ENCODE assay signal across 8 mouse cellular contexts in genomic region chr9:21768511-21769411, GRCm38 (mm10). TPM values are rescaled to one million over a fixed set of nuclear protein-coding genes. Genes with fewer than 3 reads are reported as not detected.
DNase-seq lines count a peak whose midpoint lies in the region; TF ChIP-seq lines count a peak whose summit lies in the region.

No protein-coding gene starts in this region.

- no peak for TF ChIP-seq CTCF in layer of hippocampus, adult 2 months (conservative IDR thresholded peaks at IDR 0.05)
- TF ChIP-seq CTCF in left cerebral cortex, adult 2 months (IDR thresholded peaks at IDR 0.05): no peak

- no peak for DNase-seq in layer of hippocampus, adult 2 months (ENCODE audit: low spot score in 2 of 2)
- DNase-seq in layer of hippocampus, postnatal 25 days (ENCODE audit: extremely low spot score in 1 of 2, low spot score in 1 of 2): no peak
- peak; percentile 54 to 64 for DNase-seq in cerebellum, postnatal 10 days
- peak; percentile 67 to 70 for DNase-seq in heart, adult 9 months (ENCODE audit: low spot score in 2 of 2)
- peak; percentile 64 to 72 for DNase-seq in kidney, postnatal 4 days
- DNase-seq in testis, postnatal 14 days (ENCODE audit: low spot score): peak; percentile 54
- DNase-seq in left cerebral cortex, adult 2 months (ENCODE audit: extremely low spot score in 1 of 2, low spot score in 2 of 2): no peak
- DNase-seq in right cerebral cortex, postnatal 36 days (ENCODE audit: low spot score in 2 of 2): no peak

- H3K4me3 ChIP-seq in layer of hippocampus, adult 2 months: no peak overlapping the region
- H3K4me3 ChIP-seq in left cerebral cortex, adult 2 months: no peak overlapping the region

- peak overlapping the region; percentile 57 for H3K27ac ChIP-seq in layer of hippocampus, adult 2 months
- no peak overlapping the region; the same call in 1 of the 2 replicates for H3K27ac ChIP-seq in left cerebral cortex, adult 2 months

- intact Hi-C loops in left cerebral cortex, adult 2 months (cut with DNase I): no loop called here

RNA-seq across cellular contexts. Expression of gene Spc24, which starts 8.7 kb away (rescaled TPM):
- 1 to 10 TPM; 2.2 to 2.9 TPM for total RNA-seq in layer of hippocampus, adult 2 months (2021)
- 1 to 10 TPM; 1.1 to 2.5 TPM for total RNA-seq in layer of hippocampus, postnatal 25 days (2021)
- total RNA-seq in left cerebral cortex, adult 2 months (2021): 1 to 10 TPM; 1.7 to 2.4 TPM

RNA-seq across cellular contexts. Expression of gene Kank2, which starts 29.8 kb away (rescaled TPM):
- 1 to 10 TPM; 7.0 to 8.4 TPM for total RNA-seq in layer of hippocampus, adult 2 months (2021)
- total RNA-seq in layer of hippocampus, postnatal 25 days (2021): 1 to 10 TPM; 6.3 to 7.4 TPM
- 1 to 10 TPM; 8.5 to 8.8 TPM for total RNA-seq in left cerebral cortex, adult 2 months (2021)

RNA-seq across cellular contexts. Expression of gene Ldlr, which starts 45.5 kb away (rescaled TPM):
- total RNA-seq in layer of hippocampus, adult 2 months (2021): 10 to 100 TPM; 12.0 to 16.2 TPM
- total RNA-seq in layer of hippocampus, postnatal 25 days (2021): 10 to 100 TPM; 20.5 to 20.7 TPM
- total RNA-seq in left cerebral cortex, adult 2 months (2021): 10 to 100 TPM; 15.8 to 17.7 TPM

Comparison
In these comparisons a context has a peak if more than half of its experiments do, and no peak if none do; other contexts are left out.
1. DNase-seq: peak in cerebellum, postnatal 10 days (2 of 2), heart, adult 9 months (2 of 2), kidney, postnatal 4 days (2 of 2) and testis, postnatal 14 days (single experiment); none in layer of hippocampus, adult 2 months (0 of 2), layer of hippocampus, postnatal 25 days (0 of 2), left cerebral cortex, adult 2 months (0 of 2) and right cerebral cortex, postnatal 36 days (0 of 2).